Mouse (Mus musculus): Measurements from ENCODE around the gene Irf2bpl. TPM values are rescaled to one million over a fixed set of nuclear protein-coding genes. Genes with fewer than 3 reads are reported as not detected.
A peak's percentile ranks its signal among the peaks of the same experiment; 100 is the strongest.

Irf2bpl gene
- polyA plus RNA-seq, 1 experiment from 2014 or later, result 30.4 TPM

DNA sequence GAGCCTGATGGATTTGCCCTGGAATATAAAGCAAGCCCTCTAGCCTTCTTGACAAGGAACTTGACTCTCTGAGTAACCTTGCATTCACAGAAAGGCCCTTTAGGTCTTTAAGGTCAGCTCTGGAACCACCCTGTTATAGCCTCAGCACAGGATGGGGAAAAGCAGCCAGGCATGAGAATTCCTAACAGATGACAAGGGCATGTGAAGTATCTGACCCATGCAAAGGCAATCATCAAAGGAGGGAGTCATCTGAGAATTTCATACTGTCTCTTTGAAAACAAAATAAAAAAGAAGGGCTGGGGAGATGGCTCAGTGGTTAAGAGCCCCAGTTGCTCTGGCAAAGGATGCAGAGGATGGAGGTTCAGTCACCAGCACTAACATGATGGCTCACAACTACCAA is 33.3 kb downstream of the Irf2bpl start:
- Histone ChIP-seq H3K9me3 (ENCODE audit: low read length) (no peaks in the 10 kb centered on the region), H3K36me3 (ENCODE audit: insufficient read depth, low read length) (no peaks in the 10 kb centered on the region), H3K4me1 (ENCODE audit: insufficient read depth, low read length) (peaks cover 21% of the 10 kb centered on the region), H3K4me2 (replicated peaks; ENCODE audit: low read depth, low read length) (no peak overlapping the region), H3K27ac (ENCODE audit: low read length) (no peak overlapping the region), H3K9ac (replicated peaks; ENCODE audit: low read length) (no peak overlapping the region), H3K4me3 (ENCODE audit: low read length) (no peak overlapping the region), H3K27me3 (ENCODE audit: insufficient read depth, low read length) (no peaks in the 10 kb centered on the region)
- no peak for ATAC-seq (ENCODE audit: low FRiP score, low TSS enrichment)

DNA sequence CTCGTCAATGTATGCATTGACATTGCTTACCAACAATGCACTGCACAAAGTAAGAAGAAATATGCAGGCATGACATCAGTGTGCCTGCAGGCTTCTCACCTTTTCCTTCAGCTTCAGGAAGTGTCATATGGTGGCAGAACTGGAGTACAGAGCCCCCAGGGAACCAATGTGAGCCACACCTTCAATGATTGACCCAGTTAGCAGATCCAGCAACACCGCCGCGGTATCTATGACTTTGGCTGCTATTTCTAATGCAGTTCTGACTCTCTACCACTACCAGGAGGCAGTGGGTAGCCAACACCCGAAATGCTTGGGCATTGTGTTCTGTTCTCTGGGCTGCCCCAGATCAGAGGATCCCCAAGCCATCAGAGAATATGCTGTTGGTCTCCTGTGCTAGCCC is 33.9 kb downstream of the Irf2bpl start:
- ATAC-seq (ENCODE audit: low FRiP score, low TSS enrichment), result no peak
- WGBS, result 79% methylated on average over 5 of the region's 5 CpGs

DNA sequence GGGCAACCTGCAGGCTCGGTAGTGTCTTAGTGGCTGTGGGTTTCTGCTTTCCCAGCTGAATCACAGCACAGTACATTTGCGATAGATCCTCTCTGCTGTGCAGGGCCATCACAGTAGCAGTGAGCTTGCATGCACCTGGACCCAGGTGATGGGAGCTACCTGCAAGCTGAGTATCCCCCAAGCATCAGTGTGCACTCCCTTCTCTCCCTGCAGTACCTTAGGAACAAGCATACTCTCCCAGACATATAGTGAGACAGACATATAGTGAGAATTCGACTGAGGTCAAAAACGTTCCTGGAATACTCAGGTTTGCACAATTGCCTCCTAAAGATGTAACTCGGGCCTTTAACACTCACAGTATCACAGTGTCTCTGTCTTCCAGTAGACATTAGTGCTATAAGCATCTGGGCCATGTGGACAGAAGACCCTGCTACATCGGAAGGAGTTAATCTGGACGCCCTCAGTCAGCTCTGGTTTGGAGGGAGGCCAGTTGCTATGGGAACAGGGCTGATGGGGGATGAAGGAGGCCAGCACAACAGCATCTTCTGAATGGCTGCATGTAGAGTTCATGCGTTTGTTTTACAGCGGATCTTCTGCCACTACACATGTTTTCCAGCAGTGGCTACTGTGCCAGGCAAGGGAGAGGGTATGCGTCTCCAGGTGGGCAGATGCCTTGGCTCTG is 34.5 kb downstream of the Irf2bpl start:
- H3K27me3 ChIP-seq (ENCODE audit: insufficient read depth, low read length), result no peaks in the 10 kb centered on the region
- no peak overlapping the region for H3K9ac ChIP-seq (replicated peaks; ENCODE audit: low read length)
- H3K4me3 ChIP-seq (ENCODE audit: low read length), result no peak overlapping the region
- no peak for ATAC-seq (ENCODE audit: low FRiP score, low TSS enrichment)
- 69% methylated on average over 10 of the region's 10 CpGs for WGBS
- no peak overlapping the region for H3K27ac ChIP-seq (ENCODE audit: low read length)
- H3K4me1 ChIP-seq (ENCODE audit: insufficient read depth, low read length), result peaks cover 10% of the 10 kb centered on the region; the same call in 1 of the 2 replicates
- no peaks in the 10 kb centered on the region for H3K9me3 ChIP-seq (ENCODE audit: low read length)
- H3K4me2 ChIP-seq (replicated peaks; ENCODE audit: low read depth, low read length), result no peak overlapping the region
- no peaks in the 10 kb centered on the region for H3K36me3 ChIP-seq (ENCODE audit: insufficient read depth, low read length)

More for the DNA sequence above, 33.9 kb downstream of the Irf2bpl start:
- Histone ChIP-seq H3K27me3 (ENCODE audit: insufficient read depth, low read length) (no peaks in the 10 kb centered on the region), H3K4me2 (replicated peaks; ENCODE audit: low read depth, low read length) (no peak overlapping the region), H3K9me3 (ENCODE audit: low read length) (no peaks in the 10 kb centered on the region), H3K36me3 (ENCODE audit: insufficient read depth, low read length) (no peaks in the 10 kb centered on the region), H3K4me1 (ENCODE audit: insufficient read depth, low read length) (peaks cover 16% of the 10 kb centered on the region), H3K27ac (ENCODE audit: low read length) (no peak overlapping the region), H3K4me3 (ENCODE audit: low read length) (no peak overlapping the region), H3K9ac (replicated peaks; ENCODE audit: low read length) (no peak overlapping the region)

DNA sequence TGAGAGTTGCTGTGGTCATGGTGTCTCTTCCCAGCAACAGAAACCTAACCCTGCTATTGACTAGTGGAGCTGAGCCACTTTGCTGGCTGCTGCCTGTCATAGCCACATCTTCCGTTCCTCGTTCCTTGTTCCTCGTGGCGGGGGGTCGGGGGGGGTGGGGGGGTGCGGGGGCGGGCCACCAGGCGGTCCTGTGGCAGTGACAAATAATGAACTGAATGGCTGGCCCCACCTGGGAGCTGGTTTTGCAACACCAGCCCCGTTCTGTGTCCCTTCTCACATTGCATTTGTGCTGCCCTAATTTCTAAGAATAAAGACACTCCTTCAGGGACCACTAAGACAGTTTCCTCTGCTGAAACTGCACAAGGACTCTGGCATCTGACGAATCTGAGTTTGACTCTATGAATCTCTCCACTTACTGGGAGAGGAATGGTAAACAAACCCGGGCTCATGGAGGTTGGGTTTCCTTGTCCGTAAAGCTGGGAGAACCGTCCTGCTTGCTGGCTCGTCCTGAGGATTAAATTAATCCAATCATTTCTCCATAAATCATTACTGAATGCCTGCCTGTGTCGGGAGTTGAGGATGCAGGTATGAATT is 41.6 kb downstream of the Irf2bpl start:
- no peak overlapping the region for H3K4me3 ChIP-seq (ENCODE audit: low read length)
- no peak for ATAC-seq (ENCODE audit: low FRiP score, low TSS enrichment)
- no peak overlapping the region for H3K4me2 ChIP-seq (replicated peaks; ENCODE audit: low read depth, low read length)
- no peaks in the 10 kb centered on the region for H3K9me3 ChIP-seq (ENCODE audit: low read length)
- H3K27ac ChIP-seq (ENCODE audit: low read length), result no peak overlapping the region
- 0 out of 2 replicates have a peak overlapping the region, but pooled peaks have one; percentile 2 for H3K9ac ChIP-seq (replicated peaks; ENCODE audit: low read length)
- WGBS, result 20% methylated on average over 15 of the region's 15 CpGs
- peaks cover 17% of the 10 kb centered on the region for H3K4me1 ChIP-seq (ENCODE audit: insufficient read depth, low read length)
- no peaks in the 10 kb centered on the region for H3K27me3 ChIP-seq (ENCODE audit: insufficient read depth, low read length)
- H3K36me3 ChIP-seq (ENCODE audit: insufficient read depth, low read length), result no peaks in the 10 kb centered on the region

DNA sequence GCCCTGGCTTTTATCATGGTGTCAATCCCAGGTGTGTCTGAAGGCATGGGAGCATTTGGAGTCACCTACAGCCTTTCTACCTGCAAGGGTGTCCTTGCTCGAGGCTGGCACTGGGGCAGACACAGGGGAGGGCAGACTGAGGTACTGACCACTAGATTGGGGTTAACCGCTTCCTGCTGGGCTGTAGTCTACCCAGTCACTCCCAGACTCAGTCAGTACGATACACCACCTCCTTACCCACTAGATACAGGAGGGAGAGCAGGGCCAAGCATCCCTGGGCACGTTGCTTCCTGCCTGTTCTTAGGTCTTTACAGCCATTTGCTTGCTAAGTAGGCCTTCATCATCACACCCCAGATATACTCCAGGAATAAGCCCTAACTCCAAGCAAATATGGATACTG is 44.1 kb downstream of the Irf2bpl start:
- Histone ChIP-seq H3K4me3 (ENCODE audit: low read length) (no peak overlapping the region), H3K36me3 (ENCODE audit: insufficient read depth, low read length) (no peaks in the 10 kb centered on the region), H3K27ac (ENCODE audit: low read length) (no peak overlapping the region), H3K4me1 (ENCODE audit: insufficient read depth, low read length) (peaks cover 25% of the 10 kb centered on the region), H3K9ac (replicated peaks; ENCODE audit: low read length) (no peak overlapping the region), H3K4me2 (replicated peaks; ENCODE audit: low read depth, low read length) (no peak overlapping the region), H3K9me3 (ENCODE audit: low read length) (no peaks in the 10 kb centered on the region), H3K27me3 (ENCODE audit: insufficient read depth, low read length) (no peaks in the 10 kb centered on the region)
- 88% methylated on average over 4 of the region's 4 CpGs for WGBS
- ATAC-seq (ENCODE audit: low FRiP score, low TSS enrichment), result no peak

DNA sequence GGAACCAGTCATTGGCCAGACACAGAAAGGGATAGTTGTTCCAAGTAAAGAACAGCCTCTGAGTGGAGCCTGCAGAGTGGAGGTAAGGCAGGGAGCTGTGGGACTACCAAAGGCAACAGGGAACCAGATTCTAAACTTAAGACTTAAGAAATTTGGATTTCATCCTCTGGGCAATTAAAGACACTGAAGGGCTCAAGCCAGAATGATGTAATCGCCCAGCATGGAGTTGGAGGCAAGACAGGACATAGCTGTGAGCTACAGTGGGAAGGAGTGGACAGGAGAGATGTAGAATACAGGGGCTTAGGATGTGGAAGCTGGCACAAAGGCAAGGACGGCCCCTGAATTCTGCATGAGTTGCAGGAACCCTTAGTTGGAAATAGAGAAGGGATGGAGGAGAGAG is 46.4 kb downstream of the Irf2bpl start:
- Histone ChIP-seq H3K27me3 (ENCODE audit: insufficient read depth, low read length) (no peaks in the 10 kb centered on the region), H3K9ac (replicated peaks; ENCODE audit: low read length) (no peak overlapping the region), H3K4me2 (replicated peaks; ENCODE audit: low read depth, low read length) (no peak overlapping the region), H3K4me3 (ENCODE audit: low read length) (no peak overlapping the region), H3K36me3 (ENCODE audit: insufficient read depth, low read length) (no peaks in the 10 kb centered on the region), H3K27ac (ENCODE audit: low read length) (0 out of 2 replicates have a peak overlapping the region, but pooled peaks have one; percentile 4), H3K9me3 (ENCODE audit: low read length) (no peaks in the 10 kb centered on the region), H3K4me1 (ENCODE audit: insufficient read depth, low read length) (peaks cover 34% of the 10 kb centered on the region)
- WGBS, result 48% methylated on average over 2 of the region's 2 CpGs
- ATAC-seq (ENCODE audit: low FRiP score, low TSS enrichment), result no peak

DNA sequence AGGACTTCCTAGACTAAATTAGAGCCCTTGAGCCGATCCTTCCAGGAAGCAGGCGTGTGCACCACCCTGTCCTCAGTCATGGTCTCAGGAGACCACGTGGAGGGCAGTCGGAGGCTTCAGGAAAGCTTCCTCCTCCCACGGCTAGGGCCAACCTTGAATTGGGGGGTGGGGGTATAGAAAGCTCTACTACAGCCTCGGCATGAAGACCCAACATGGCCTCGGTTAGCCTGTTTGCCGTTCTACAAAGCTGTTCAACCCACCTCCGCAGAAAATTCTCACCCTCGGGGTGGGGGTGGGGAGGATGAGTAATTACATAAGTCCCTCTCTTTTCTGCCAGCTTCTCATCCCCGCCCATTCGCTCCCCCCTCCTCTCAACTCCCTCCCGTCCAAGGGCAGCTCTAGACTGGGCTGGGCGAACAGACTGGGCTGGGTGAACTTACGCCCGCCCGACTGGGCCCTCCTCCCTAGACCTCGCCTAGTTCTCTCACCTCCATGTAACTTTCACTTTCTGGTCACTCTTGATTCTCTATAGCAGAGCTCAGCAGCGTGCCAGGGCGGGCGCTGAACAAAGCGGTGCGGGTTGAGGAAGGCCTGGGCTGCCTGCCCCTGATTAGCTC is 48.1 kb downstream of the Irf2bpl start:
- Histone ChIP-seq H3K9me3 (ENCODE audit: low read length) (no peaks in the 10 kb centered on the region), H3K9ac (replicated peaks; ENCODE audit: low read length) (peak overlapping the region; percentile 52; the same call in 1 of the 2 replicates), H3K36me3 (ENCODE audit: insufficient read depth, low read length) (no peaks in the 10 kb centered on the region), H3K4me3 (ENCODE audit: low read length) (peak overlapping the region; percentile 5), H3K27ac (ENCODE audit: low read length) (peak overlapping the region; percentile 85), H3K27me3 (ENCODE audit: insufficient read depth, low read length) (no peaks in the 10 kb centered on the region), H3K4me1 (ENCODE audit: insufficient read depth, low read length) (peaks cover 46% of the 10 kb centered on the region), H3K4me2 (replicated peaks; ENCODE audit: low read depth, low read length) (peak overlapping the region; percentile 43)
- peak; percentile 91 for ATAC-seq (ENCODE audit: low FRiP score, low TSS enrichment)
- WGBS, result 22% methylated on average over 22 of the region's 23 CpGs

DNA sequence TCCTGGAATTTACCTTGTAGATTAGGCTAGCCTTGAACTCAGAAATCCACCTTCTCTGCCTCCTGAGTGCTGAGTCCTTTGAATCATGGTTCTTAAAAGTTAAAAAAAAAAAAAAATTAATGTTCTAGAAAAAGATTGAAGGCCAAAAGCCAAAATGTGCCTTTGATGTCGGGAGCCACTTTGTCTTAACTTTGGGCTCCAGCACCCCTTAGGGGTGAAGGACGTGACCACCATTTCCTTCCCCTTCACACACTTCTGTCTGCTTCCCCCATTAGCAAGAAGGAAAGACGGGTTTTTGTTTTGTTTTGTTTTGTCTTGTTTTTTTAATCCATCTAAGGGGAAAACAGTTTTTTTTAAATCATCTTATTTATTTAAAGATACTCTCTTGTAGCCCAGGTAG is 48.7 kb downstream of the Irf2bpl start:
- Histone ChIP-seq H3K4me2 (replicated peaks; ENCODE audit: low read depth, low read length) (no peak overlapping the region; the same call in 1 of the 2 replicates), H3K4me1 (ENCODE audit: insufficient read depth, low read length) (peaks cover 48% of the 10 kb centered on the region), H3K4me3 (ENCODE audit: low read length) (no peak overlapping the region), H3K9ac (replicated peaks; ENCODE audit: low read length) (no peak overlapping the region), H3K36me3 (ENCODE audit: insufficient read depth, low read length) (no peaks in the 10 kb centered on the region), H3K27ac (ENCODE audit: low read length) (peak overlapping the region; percentile 85; the same call in 1 of the 2 replicates), H3K9me3 (ENCODE audit: low read length) (no peaks in the 10 kb centered on the region), H3K27me3 (ENCODE audit: insufficient read depth, low read length) (no peaks in the 10 kb centered on the region)
- WGBS, result 64% methylated on average over 3 of the region's 3 CpGs
- no peak for ATAC-seq (ENCODE audit: low FRiP score, low TSS enrichment)

DNA sequence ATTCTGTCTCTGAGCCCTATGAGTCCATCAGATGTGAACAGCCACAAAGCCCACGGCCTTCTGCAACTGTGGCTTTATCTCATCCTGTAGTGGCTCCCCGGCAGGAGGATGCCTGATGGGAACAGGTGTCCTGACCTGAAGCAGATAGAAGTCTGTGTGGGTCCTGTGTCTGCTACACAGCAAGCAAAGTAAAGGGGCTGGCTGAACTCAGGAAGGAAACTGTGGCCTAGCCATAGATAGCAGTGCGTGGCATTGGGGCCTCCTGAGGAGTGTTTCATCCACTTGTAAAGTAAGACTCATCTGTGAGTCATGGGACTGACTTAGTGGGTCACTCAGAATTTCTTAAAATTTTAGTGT is 50.2 kb downstream of the Irf2bpl start:
- Histone ChIP-seq H3K9ac (replicated peaks; ENCODE audit: low read length) (no peak overlapping the region), H3K27ac (ENCODE audit: low read length) (peak overlapping the region; percentile 63; the same call in 1 of the 2 replicates), H3K4me2 (replicated peaks; ENCODE audit: low read depth, low read length) (no peak overlapping the region), H3K4me3 (ENCODE audit: low read length) (no peak overlapping the region), H3K4me1 (ENCODE audit: insufficient read depth, low read length) (peaks cover 58% of the 10 kb centered on the region), H3K9me3 (ENCODE audit: low read length) (no peaks in the 10 kb centered on the region), H3K27me3 (ENCODE audit: insufficient read depth, low read length) (no peaks in the 10 kb centered on the region), H3K36me3 (ENCODE audit: insufficient read depth, low read length) (no peaks in the 10 kb centered on the region)
- 78% methylated on average over 3 of the region's 3 CpGs for WGBS
- no peak for ATAC-seq (ENCODE audit: low FRiP score, low TSS enrichment)

Measured in kidney, embryonic 16.5 days (tissue).